Mouse (Mus musculus): ENCODE data around the gene Gab1.
"Not testable (repeated sequence)": the region's sequence is repeated elsewhere in the genome, so short reads cannot be mapped to it uniquely, and the experiment has no call there.

Gene Gab1

DNA sequence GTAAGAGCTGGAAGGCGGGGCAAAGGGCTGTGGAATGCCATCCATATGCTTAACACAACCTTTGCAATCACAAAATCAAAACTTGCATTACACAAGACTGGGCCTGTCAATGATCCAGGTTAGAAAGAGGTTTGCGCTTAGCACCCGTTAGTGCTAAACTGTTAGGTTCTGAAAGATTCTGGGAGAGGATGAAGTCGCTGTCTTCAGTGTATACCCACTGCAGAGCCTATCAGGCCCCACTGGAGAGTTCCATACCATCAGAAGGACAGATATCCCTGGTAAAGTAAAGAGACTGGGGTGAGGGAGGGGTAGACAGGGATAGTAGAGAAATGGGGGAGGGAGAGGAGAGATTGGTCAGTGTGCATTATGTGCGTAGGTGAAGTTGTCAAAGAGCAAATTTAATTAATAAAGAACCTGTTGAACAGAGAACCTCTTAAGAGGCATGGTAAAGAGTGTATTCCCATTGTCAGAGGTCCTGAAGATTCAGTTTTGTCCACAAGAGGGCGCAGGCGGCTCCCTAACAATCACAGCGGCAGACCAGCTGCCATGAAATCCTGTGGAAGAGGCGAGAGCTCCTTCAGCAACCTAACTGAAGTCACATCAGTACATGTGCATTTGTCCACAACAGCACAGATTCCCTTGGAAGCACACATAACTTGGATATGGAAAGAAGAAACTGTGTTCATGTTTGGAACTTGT is 127.2 kb downstream of the Gab1 start:
- in situ Hi-C loops (cut with MboI; ENCODE audit: low sequenced_read_pairs), result no loop called here

DNA sequence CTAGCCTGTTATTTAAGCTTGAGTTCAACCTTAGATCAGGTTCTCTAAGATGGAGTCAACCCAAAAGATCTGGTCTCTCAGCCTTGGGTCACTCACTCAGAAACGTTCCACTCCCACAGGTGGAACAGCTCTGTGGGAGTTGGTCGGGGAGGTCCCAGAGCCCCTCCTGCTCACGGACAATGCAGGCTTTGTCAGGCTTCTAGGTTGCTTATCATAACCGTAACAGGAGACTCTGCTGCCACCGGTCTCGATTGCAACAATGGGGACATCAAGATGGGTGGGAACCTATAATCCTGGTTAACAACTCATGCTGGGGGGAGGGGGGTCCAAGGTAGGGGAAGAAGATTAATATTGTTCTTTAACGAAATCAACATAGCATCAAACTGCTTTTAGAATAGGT is 127.9 kb downstream of the Gab1 start:
- in situ Hi-C loops (cut with MboI; ENCODE audit: low sequenced_read_pairs), result no loop called here

DNA sequence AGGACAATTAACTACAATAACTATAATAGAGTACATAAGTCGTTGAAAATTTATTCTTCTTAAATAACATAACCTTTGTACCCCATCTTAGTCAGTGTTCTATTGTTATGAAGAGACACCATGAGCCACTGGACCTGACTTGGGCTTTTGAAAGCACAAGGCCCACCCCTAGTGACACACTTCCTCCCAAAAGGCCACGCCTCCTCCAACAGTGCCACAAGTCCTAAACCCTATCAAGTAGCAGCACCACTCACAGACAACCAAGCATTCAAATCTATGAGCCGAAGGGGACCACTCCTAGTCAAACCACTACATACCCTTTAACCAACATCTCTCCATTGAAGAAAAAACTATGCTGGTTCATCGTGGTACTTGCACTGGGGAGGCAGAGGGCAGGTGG is 131.2 kb downstream of the Gab1 start:
- in situ Hi-C loops (cut with MboI; ENCODE audit: low sequenced_read_pairs), result loop anchor here (10.0 kb wide), 1 partner anchor 246 kb away; no protein-coding TSS in a partner anchor

DNA sequence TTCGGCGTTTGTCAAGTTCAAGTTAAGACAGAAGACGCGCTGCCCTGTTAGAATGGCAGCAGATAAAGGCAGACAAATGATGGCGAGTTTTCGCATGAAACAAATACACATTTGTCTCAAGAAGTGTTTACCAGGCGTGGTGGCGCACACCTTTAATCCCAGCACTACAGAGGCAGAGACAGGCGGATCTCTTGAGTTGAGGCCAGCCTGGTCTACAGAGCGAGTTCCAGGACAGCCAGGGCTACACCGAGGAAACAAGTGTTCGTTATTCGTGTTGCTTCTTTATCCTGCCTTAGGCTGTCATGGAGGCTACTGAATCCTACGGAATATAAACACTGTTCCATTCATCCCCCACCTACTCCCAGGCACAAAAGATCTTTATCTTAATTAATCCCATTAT is 140.4 kb downstream of the Gab1 start:
- in situ Hi-C loops (cut with MboI; ENCODE audit: low sequenced_read_pairs), result loop anchor here (10.0 kb wide), 1 partner anchor 255 kb away; no protein-coding TSS in a partner anchor

DNA sequence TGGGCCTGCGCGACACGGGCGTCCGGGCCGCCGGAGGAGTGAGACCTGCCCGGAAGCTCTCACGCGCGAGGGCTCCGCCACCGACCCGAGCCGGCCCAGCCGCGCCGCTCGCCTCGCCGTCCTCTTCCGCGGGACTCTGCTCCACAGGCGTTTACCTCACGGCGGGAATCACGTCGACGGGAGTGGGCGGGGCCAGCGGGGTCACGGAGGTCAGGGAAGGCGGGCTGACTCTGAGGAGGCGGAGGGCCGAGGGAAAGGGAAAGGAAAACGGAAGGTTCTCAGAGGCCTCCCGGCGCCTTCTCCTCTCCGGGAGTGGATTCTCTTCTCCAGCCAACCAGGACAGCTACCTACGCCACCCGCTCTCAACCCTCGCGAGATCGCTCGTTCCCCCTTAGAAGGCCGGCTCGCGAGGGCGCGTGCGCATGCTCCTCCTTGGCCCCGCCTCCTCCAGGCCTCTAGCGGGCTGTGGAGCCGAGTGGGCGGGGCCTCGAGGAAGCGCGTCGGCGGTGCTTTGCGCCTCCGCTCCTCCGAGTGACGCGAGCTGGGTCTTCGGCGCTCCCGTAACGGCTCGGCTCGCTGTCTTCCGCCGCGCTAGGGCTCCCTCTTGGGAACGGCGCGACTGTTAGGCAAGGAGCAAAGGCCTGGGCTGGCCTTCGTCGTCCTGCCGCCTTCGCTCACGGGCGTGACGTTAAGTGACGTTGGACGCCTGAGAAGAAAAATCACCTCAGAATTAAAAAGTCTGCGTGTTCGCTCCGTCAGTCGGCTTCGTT is 141.0 kb downstream of the Gab1 start, which contains the start of gene Smarca5:
TSS of gene Smarca5 (minus strand) at position 343 of the 770 bp plus-strand sequence.
- in situ Hi-C loops (cut with MboI; ENCODE audit: low sequenced_read_pairs), result not testable (repeated sequence)

DNA sequence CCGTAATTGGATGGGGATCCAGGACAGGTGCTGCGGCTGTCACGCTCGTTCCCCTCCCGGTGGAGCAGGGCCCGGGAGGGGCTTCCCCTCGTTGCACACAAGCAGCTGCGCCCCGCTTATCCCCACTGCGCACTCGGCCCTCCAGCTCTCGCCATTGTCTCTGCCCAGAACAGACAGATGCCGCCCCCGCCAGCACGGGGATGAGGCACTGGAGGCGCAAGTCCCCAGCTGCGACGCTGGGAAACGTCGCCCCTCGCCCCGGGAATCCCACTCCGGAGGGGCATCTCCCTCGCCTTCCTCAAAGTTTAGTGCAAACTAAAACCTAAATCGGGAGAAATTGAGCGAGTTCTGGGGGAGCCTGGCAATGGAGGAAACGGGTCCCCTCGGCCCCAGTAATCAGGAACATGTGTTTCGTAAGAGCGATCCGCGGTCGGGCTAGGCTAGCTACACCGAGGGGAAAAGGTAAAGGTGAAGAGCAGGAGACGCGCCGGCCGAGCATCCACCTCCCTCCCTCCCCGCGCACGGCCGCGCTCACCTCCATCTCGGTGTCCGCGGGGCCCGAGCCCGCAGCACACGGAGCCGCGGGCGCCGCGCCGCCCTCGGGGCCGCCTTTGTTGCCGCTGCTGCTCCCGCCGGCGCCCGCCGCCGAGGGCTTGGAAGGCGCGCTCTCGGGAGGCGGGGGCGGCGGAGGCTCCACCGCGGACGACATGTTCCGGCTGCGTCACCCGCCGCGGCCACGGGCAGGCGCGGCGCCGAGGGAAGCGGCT is 141.7 kb downstream of the Gab1 start:
- in situ Hi-C loops (cut with MboI; ENCODE audit: low sequenced_read_pairs), result no loop called here

DNA sequence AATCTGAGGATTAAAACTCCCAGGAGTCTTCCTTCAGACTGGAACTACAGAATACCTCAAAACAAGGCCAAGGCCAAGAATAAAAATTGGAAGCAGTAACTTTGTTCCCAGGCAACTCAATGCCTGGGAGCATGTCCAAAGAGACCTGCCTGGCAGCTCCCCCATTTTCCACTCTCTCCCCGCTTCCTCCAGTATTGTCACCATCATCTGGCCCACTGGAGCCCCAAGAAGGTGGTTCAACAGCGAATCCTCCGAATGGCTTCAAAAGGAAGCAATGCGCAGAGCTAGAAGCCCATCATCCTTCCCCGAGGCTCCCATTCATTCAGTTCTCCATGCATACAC is 142.3 kb downstream of the Gab1 start:
- in situ Hi-C loops (cut with MboI; ENCODE audit: low sequenced_read_pairs), result no loop called here

DNA sequence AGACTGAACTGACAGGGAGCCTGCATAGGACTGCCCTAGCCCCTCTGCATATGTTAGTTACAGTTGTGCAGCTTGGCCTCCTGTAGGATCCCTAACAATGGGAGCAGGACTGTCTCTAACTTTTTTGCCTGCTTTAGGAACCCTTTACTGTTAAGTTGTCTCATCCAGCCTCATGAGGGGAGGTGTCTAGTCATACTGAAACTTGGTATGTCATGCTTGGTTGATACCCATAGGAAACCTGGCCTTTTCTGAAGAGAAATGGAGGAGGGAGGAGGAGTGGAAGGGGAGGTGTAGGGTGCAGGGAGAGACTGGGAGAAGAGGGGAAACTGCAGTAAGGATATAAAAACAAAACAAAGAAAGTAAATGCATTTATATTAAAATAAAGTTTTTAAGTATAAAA is 148.0 kb downstream of the Gab1 start:
- in situ Hi-C loops (cut with MboI; ENCODE audit: low sequenced_read_pairs), result no loop called here

DNA sequence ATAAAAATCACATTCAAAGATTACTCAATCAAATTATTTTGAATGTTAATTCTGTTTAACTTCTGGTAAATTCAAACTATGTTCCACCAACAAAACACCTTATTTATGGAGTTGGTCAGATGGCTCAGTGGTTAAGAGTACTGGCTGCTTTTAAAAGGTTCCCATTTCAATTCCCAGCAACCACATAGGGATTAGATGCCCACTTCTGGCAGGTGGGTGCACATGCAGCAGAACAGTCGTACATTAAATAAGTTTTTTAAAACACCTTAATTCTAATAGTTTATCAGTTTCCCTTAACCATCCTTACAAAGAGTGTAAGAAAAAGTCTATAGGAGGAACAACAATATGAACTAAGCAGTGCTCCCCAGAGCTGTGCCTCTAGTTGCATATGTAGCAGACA is 165.9 kb downstream of the Gab1 start:
- in situ Hi-C loops (cut with MboI; ENCODE audit: low sequenced_read_pairs), result loop anchor here (25.0 kb wide), 1 partner anchor 1027 kb away; no protein-coding TSS in a partner anchor
